Mouse (Mus musculus): ENCODE data around the gene Ms4a10.

The Ms4a10 gene

GRCm38 (mm10) chr19:10959085-10959977, 15.1 kb downstream of the Ms4a10 start:
- in situ Hi-C loops (cut with MboI, MseI), result no loop called here

- in situ Hi-C loops (cut with MboI, MseI), result no loop called here
These were observed 22.2 kb downstream of the Ms4a10 start for GRCm38 (mm10) chr19:10952021-10952939.

GRCm38 (mm10) chr19:10949558-10949957, 24.9 kb downstream of the Ms4a10 start:
- in situ Hi-C loops (cut with MboI, MseI), result no loop called here

GRCm38 (mm10) chr19:10949112-10949511, 25.4 kb downstream of the Ms4a10 start, which contains the start of gene Ccdc86:
TSS of gene Ccdc86 (minus strand) at chr19:10949266.
- in situ Hi-C loops (cut with MboI, MseI), result no loop called here

- in situ Hi-C loops (cut with MboI, MseI), result no loop called here
These were observed 26.1 kb downstream of the Ms4a10 start for GRCm38 (mm10) chr19:10948416-10948815.

- in situ Hi-C loops (cut with MboI, MseI), result no loop called here
These were observed 27.3 kb downstream of the Ms4a10 start for GRCm38 (mm10) chr19:10947219-10947618.

GRCm38 (mm10) chr19:10946506-10946905, 28.0 kb downstream of the Ms4a10 start:
- in situ Hi-C loops (cut with MboI, MseI), result no loop called here

- in situ Hi-C loops (cut with MboI, MseI), result no loop called here
These were observed 30.5 kb downstream of the Ms4a10 start for GRCm38 (mm10) chr19:10943955-10944354.

- in situ Hi-C loops (cut with MboI, MseI), result no loop called here
These were observed 33.5 kb downstream of the Ms4a10 start for GRCm38 (mm10) chr19:10940801-10941457.

GRCm38 (mm10) chr19:10940097-10940800, 34.2 kb downstream of the Ms4a10 start:
- in situ Hi-C loops (cut with MboI, MseI), result no loop called here

GRCm38 (mm10) chr19:10938771-10939170, 35.7 kb downstream of the Ms4a10 start:
- in situ Hi-C loops (cut with MboI, MseI), result no loop called here

GRCm38 (mm10) chr19:10937110-10937563, 37.3 kb downstream of the Ms4a10 start, which contains the start of gene Ptgdr2:
TSS of gene Ptgdr2 (plus strand) at chr19:10937160.
- in situ Hi-C loops (cut with MboI, MseI), result no loop called here

- in situ Hi-C loops (cut with MboI, MseI), result no loop called here
These were observed 38.4 kb downstream of the Ms4a10 start for GRCm38 (mm10) chr19:10936077-10936476.

GRCm38 (mm10) chr19:10935029-10935428, 39.4 kb downstream of the Ms4a10 start:
- in situ Hi-C loops (cut with MboI, MseI), result no loop called here

GRCm38 (mm10) chr19:10930641-10931040, 43.8 kb downstream of the Ms4a10 start:
- in situ Hi-C loops (cut with MboI, MseI), result no loop called here

GRCm38 (mm10) chr19:10926666-10927065, 47.8 kb downstream of the Ms4a10 start:
- in situ Hi-C loops (cut with MboI, MseI), result no loop called here

- in situ Hi-C loops (cut with MboI, MseI), result no loop called here
These were observed 48.3 kb downstream of the Ms4a10 start for GRCm38 (mm10) chr19:10926123-10926621.

- in situ Hi-C loops (cut with MboI, MseI), result no loop called here
These were observed 50.2 kb downstream of the Ms4a10 start for GRCm38 (mm10) chr19:10924220-10924619.

- in situ Hi-C loops (cut with MboI, MseI), result no loop called here
These were observed 53.4 kb downstream of the Ms4a10 start for GRCm38 (mm10) chr19:10921058-10921457.

GRCm38 (mm10) chr19:10920532-10920931, 53.9 kb downstream of the Ms4a10 start, which contains the start of gene Zp1:
TSS of gene Zp1 (minus strand) at chr19:10920632.
- in situ Hi-C loops (cut with MboI, MseI), result no loop called here

Data from regulatory T cell (primary cell).